Mouse (Mus musculus) cerebellum, adult 9-11 months (tissue): ENCODE results near the gene Emcn.

ENCODE experiments used
- DNase-seq: peaks from one replicate; pipeline ENCODE4 v3.0.0; 2022

Emcn gene

DNA sequence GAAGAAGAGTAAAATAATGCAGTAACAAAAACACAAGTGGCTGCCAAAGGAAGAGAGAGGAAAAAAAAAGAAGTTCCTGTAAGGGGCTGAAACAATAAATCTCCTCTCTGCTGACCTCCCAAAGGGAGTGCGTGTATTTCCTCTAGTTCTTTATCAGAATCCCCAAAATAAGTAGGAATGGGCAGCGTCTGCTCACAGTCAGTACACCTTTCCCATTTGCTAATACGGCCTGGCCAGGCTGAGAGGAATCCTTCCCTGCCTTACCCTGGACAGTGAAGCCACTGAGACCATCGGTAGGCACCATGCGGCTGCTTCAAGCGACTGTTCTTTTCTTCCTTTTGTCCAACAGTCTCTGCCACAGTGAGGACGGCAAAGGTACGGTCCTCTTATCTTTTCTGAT lies at the start of gene Emcn:
TSS of gene Emcn (plus strand) at position 130 of the 400 bp plus-strand sequence.
- DNase-seq: no peak

DNA sequence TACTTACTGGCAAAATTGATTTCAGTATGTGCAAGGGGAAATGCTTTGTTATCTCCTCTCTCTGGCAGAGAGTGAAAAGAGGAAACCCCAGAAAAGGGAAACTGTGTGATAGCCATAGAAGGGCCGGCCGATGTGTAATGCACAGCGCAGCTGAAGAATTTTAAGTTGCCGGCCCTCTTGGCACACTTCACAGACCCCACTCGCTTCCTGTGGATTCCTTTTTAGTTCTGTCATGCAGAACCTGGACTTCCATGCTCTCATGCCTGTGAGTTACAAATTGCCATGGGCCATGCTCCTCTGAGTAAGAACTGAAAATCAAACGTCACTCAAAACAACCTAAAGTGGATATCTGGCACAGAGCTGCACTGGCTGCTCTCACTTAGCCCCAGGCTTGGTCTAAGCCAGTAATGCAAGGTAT lies 47.7 kb upstream of the Emcn start:
- no peak for DNase-seq

DNA sequence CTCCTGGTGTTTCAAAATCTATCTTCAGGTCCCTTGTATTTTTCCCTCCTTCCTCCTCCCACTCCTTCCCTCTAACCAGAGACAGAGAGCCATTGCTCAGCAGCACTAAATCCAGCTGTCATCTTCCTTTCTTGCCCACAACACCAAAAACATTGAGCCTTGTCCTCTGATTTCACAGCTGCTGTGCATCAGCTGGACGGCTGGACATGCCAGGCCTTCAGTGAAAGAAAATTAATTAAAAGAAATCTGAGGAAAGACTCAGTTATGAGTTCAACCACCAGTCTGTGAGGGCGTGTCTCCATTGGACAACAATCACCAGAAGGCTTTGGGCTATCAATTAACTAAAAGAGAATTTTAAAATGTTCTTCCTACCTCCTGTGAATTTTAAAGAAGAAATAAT lies 42.6 kb upstream of the Emcn start:
- no peak for DNase-seq

DNA sequence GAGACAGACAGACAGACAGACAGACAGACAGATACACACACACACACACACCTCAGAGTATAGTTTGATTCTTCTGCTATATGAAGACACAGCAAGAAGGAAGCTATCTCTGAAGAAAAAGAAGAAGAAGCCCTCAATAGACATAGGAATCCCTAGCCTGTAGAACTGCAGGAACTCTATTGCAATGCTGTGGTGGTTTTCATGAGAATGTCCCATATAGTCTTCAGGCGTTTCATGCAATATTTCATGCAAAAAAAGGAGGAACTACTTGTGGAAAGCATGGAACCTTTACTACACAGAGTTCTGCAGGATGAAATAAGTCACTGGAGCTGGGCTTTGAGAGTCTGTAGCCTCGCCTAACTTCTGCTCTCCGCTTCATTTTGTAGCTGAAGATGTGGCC lies 40.7 kb upstream of the Emcn start:
- DNase-seq: no peak

DNA sequence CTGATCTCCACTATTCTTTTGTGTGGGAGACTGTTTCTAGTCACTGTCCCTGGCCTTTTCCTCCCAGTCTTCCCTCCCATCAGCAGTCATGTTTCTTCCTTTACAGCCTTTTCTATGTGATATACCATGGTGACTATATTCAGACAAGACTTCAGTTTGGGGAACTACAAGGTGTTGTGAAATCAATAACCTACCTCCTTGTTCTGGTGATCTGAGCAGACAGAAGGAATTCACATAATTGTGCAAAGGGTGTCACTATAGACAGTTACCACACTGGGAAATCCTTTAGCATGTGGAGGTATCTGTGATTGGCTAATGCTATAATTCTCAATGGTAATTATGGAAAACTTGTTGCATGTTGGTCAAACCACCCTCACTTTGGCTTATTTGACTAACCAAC lies 39.7 kb upstream of the Emcn start:
- DNase-seq: no peak

DNA sequence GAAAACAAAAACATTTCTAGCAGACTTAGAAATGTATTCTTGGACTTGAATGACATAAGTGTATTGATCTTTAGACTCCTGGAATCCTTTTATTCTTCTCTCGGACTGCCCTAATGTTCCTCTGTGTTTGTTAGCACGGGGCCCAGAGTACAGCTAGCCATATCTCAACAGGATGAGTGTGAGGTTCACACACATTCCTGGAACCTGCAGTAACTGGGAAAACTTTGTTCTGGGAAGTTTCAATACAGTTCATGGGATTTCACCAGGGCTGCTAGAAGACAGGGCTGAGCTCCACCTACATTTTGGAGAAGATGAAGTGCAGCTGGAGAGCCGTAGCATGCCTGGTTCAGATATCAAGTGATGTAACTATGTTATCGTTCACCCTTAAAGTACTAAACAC lies 38.1 kb upstream of the Emcn start:
- DNase-seq: no peak

DNA sequence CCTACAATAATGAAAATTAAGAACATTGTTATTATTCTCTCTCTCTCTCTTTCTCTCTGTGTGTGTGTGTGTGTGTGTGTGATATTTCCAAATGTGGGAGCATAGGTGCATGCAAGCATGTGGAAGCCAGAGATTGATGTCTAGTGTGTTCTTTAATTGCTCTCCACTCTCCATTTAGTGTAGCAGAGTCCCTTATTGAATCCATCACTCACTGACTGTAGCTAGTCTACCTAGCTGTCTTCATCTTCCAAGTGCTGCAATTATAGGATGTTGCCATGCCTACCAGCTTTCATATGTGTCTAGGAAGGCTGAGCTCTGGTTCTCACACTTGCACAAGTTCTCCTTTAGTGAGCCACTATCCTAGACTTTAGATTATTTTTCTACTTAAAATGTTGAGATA lies 30.9 kb upstream of the Emcn start:
- DNase-seq: no peak

DNA sequence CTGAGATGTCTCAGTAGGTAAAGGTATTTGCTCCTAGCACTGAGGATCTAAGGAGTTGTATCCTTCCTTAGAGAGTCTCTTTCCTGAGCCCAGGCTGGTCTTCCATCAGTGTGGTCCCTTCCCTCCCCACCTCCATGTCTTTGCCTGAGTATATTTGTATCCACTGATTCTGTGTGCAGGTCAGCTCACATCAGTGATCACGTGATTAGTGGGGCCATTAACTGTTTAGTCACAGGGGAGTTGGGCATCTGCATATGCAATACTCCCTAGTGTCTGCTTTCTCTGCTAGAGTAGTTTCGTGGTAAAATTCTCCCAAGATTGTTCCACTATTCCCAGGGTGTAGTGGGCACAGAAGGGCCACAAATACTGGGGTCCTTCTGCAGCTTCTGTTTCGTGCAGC lies 28.3 kb upstream of the Emcn start:
- no peak for DNase-seq

DNA sequence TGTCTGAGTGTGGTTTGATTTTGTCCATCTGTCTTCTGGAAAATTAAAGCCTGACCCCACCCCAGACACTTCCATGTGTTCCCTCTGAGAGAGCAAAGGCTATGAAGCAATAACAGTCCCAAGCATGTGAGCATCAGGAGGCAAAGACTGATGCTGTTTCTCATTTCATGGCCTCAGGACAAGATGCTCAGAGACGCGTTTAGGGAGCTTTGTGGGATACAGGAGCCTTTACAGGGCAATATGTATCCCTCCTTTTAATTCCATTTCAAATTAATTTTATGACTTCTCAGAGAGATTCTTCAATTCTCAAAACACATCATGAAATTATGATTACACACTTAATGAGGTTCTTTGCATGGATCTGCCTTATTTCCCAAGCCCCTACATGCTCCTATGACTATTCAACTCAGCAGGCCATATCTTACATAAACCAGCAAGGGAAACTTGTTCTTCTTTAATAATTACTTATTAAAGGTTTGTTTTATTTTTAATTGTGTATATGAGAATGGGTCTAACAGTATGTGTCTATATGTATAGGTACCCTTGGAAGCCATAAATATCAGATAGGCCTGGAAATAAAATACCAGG lies 27.0 kb upstream of the Emcn start:
- no peak for DNase-seq

DNA sequence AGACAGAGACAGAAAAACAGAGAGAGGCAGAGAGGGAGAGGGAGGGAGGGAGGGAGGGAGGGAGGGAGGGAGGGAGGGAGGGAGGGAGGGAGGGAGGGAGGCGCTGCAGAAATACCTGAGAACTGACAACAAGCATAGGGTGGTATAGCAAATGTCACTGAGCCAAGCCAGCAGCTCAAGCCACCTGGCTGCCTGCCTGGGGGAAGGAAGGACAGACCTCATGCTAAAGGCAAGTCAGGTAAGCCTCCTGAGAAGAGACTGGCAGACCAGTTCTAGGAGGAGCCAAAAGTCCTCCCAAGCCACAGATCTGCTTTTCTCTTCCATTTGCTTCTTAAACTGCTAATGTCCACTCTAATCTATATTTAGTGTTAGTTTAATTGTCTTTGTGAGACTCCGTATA lies 22.5 kb upstream of the Emcn start:
- no peak for DNase-seq

DNA sequence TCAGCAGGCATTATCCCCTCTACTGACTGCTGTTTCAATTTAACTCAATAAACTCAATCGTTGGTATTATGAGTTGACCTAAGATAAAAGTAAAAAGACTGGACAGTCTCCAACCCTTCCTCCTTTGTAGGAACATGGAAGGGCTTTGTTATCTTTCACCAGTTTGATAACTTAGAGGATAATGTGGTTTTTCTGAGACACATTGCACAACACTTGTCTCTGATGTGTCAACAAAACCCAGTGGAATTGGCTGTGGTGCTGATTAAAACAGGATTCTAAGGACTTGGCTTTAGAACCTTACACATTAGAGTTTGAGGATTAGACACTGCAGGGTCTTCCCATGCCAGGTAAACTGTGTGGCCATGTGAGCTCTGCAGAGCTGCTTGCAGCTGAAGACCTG lies 20.9 kb upstream of the Emcn start:
- DNase-seq: no peak

DNA sequence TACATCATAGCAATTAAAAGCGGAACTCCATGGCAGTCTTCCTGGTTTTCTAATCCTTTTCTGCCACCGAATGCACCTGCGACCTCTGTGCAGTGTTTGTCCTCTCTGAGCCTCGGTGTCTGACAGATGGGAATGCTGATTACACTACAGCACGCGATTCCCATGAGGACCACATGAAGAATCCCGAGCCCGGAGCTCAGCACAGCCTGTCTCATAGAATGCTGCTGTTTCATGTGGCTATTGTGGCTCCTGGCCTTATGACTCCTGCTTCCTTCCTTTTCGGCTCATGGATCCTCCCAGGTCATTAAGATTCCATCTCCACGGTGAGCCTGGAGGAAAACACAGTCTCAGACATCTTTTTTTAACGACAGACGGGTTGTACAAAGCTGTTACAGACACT lies 18.6 kb upstream of the Emcn start:
- no peak for DNase-seq

DNA sequence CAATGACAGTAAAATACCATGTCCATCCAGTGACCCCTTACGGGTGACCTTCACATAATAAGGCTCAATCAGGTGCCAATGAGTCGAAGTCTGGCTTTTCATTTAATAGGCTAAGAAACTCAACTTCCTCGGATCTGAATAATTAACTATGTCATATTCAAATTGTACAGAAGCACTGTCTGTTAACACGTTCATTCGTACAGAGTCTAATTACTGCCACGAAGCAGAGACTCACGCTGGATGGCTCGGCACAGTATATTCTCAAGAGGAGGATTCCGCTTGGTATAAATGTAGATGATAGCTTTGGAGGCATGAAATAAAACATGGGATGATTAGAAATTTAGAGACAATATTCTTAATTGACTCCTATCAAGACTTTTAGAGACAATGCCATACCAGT lies 11.0 kb upstream of the Emcn start:
- no peak for DNase-seq

DNA sequence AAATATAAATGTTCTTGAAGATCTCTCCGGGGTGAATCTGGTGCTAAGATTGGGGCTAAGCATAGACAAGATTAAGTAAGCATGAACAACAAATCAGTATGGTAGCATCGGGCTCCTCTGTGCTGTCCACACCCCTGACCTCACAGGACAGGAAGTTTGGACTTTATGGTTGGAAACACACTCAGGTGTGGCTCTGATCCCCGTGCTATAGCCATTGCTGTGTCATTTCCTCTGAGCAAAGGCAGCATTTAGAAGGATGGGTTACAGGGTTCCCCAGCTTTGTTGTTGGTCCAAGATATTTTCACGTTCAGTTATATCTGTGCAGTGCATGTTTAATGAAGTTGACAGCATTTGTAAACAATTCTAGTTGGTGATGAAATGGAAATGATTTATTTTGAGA lies 9.9 kb upstream of the Emcn start:
- DNase-seq: no peak

DNA sequence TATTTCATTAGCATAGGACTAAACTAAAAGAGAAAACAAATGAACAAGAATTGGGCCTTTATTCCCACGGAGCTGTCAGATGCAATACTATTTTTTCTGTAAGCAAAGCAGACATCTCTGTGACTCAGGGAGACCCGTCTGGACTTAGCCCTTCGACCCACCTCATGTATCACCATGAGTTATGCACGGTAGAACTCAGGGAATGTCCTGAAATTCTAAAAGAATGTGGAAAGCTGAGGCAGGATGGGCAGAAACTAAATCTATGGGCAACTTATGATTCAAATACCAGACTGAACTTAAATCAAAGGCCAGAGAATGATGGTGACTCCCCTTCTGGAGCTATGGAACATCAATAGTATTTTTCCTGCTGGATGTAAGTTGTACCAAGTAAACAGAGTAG lies 8.3 kb upstream of the Emcn start:
- no peak for DNase-seq

DNA sequence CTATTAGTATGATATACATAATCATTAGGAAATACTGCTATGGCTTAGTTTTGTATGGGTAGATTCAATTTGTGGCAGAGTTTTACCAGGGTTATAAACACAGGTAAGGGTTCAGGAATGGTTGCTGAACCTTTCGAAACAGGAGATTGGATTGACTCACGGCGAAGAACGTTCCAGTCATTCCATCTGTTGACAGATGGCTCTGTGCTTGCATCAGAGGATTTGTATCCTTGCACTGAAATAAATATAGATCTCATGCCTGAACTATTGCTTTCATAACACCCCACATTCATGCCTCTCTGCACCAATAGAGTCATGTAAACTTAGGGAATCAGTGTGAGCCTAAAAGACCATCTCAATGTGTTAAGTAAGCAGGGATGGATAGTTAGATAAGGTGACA lies 4.9 kb upstream of the Emcn start:
- peak; percentile 52 for DNase-seq

DNA sequence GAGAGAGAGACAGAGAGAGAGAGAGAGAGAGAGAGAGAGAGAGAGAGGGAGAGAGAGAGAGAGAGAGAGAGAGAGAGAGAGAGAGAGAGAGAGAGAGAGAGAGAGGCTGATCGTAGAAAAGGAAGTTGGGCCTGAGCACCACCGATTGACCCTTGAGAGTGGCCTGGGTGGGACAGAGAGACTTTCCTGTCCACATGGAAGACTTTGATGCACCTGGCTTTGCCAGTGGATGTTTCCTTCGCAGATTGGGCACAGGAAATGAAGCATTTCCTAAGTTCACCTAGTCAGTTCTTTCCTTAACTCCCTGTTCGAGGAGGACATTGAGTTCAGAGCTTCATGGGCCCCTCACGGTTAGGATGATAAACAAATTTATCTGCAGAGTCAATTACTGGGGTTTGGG lies 2.6 kb downstream of the Emcn start:
- no peak for DNase-seq

DNA sequence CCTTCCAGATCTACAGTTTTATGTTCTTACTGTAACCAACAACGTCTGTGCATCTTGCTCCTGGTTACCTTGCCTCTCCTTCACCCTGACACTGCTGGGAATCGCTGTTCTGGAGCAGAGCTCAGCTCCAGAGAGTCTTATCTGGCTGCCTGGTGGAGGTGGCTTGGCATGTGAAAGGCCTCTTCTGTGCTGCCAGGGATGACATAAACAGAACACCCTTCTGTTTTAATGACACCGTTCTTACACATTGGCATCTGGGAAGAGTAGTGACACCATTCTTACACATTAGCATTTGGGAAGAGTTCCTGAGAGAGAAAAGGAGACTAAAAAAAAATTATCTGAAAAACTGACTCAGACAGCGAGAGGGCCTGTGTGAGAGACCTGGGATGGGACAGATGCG lies 11.0 kb downstream of the Emcn start:
- no peak for DNase-seq

DNA sequence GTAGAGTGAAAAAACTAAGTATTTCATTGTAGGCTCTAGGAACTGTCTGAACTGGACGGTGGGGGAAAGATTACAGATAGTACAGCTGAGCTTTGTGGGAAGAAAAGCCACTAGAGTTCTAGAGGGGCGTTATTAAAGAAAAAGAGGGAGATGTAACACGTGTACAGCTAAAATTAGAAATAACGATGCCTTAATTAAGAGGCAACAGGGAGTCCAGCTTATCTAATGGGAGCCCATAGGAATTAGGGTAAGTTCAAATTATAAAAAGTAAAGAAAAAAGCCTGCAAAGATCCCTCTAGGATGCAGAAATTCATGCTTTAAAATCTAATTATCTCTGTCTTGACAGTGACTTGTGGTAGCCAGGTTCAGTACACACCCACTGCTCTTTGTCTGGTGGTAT lies 15.8 kb downstream of the Emcn start:
- DNase-seq: no peak

DNA sequence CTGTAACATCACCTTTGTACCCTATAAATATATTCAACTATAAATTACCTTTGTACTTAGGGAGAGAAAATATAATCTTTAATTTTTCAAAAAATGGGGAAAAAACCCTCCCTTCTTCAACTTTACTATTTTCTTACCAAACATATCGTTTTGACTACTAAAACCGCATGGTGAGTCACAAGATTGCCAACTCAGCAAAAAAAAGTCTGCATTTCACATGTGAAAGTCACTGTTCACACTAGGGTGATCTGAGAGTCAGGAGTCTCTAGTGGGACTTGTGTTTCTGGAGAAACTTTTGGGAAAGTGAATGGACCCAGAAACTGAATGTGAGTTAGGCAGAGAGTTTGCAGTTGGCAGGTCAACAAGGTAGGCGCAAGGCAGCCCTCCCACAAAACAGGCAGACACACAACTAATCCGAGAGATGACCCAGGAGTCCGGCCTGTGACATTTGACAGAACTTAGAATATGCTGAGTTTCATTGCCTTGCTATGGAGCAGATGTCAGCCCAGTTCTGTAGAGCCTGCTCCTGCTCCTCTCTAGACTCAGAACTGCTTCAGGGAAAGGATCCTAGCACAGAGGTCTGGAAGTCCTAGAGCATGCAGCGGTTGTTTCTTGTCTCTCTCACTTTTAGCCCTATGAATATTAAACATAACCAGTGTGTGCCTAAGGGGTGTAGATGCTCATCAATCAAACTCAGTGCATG lies 26.4 kb downstream of the Emcn start:
- DNase-seq: peak; percentile 58

DNA sequence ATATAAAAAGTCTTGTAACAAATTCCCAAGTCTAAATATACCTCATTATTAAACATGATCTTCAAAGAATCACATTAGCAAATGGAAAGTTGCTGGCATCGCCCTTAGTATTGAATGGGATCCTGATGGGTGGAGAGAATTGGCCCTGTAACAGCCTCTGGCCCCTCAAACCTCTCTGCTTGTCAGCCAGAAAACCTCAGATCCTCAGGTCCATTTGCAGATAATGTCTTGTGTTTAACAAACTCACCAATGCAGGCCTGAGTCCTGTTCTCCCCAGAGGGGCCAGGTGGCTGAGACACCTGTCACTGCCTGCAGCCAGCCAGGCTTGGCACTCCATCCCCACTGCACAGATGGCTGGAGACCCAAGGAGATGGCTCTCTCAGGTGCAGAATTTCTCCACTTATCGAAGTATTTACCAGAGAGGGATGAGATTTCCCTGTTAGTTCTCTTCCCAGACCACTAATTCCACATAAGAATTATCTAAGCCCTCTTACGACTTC lies 27.0 kb downstream of the Emcn start:
- DNase-seq: peak; percentile 99

DNA sequence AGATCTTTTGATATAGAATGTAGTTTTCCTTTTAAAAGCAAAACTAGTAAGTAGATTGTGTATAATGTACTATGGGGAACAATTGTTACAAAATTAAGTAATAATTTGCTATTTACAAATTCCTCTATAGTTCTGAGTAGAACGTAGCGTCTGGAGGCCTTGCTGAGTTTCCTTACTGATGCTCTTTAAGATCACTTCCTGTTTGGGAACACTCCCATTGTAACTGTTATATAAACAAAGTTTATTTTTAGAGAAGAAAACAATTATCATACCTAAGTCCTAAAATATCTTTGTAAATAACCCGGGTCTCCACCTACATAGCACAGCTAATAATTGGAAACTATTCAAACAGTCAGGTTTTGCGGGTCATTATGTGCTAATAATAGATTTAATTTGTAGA lies 32.0 kb downstream of the Emcn start:
- no peak for DNase-seq

DNA sequence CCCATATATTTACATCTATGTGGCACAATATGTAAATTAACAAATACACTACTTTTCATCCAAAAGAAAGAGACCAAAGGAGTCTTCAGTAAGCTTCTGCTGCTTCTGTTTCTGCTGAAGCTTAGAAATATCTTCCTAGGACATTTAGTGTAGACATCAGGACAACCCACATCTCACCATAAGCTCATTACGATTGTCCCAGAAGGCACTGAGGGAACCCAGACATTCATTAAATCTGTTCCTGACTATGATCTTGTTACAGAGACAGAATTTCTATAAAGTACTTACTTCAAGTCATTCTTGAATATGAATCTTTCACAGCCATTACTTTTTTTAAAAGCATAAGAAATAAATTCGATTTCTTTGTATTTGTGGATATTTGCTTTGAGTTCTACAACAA lies 41.4 kb downstream of the Emcn start:
- no peak for DNase-seq

DNA sequence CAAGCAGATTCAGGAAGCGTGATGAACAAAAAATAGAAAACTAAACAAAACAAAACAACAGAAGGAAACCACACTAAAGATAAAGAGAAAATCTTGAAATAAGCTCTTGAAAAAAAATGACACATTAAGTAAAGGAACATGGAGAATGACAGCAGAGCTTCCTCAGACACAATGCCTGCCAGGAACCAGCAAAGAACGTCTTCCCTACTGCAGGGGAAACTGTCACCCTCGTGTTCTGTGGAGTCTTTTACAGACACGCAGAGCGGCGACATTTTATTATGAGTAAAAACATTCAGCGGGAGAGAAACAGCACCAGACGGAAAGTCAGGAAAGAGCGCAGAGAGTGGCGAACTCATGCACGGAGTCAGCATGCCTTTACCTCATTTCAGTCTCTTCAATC lies 54.7 kb downstream of the Emcn start:
- no peak for DNase-seq

DNA sequence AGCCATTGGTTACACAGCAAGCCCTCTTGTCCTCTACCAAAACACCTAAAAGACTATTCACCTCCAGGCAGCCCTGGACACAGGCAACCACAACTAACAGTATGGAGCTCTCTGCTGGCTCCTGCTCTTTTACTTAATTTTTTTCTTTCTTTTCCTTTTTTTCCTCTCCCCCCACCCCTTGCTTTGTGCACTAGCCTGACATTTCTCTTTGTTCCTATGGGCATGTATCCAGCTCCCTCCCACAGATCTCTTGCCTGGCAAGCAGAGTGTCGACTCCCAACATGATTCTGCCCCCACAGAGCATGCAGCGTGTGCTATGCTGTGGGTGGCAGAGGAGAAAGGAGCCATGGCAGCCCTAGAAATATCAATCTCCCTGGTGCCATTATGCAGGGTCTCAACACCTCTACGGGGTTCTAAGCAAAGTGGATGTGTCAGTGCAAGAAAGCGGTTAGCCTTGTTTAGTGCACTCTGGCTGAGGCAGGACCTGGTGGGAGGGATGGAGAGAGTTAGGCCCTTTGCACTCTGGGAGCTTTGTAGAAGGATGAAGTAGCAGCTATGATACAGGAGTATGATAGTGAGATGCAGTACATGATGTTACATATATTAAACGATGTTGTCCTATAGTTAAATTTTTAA lies 74.7 kb downstream of the Emcn start:
- peak; percentile 76 for DNase-seq
